Mouse (Mus musculus): Measurements from ENCODE around the gene Btbd18.

The Btbd18 gene

DNA sequence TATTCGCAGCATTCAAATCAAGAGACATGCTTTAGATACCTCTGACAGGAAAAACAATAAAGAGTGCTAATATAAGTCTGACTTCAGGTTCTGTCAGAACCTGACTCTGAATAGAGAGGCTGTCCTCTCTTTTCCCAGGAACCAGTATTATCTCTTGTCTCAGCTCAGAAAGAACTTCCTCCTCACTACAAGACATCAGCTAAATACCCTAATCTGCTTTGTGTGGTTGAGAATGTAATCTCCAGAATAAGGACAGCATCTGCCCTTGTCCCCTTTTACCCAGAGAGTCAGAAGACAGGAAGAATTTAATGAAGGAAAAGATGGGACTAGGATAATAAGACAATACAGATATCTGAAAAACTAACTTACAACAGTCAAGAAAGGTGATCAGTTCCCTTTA is 44.6 kb downstream of the Btbd18 start:
- DNase-seq (ENCODE audit: low spot score in 2 of 2) = no peak

DNA sequence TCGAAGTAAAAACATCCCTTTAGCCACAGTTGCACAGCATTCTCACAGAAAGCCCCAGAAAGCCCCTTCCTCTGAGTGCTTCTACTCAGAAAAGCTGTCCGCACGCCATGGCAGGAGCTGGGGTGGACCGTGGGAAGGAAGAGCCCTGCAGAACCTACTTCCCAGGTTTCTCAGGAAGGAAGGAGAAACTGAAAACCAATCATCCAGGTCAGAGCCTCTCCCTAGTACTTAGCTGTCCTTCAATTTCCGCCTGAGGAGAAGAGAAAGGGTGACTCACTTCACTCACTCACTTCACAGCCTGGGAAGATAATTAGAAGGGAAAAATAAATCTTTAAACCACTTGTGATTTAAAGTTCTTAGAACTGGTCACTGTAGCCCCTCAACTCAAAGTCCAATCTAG is 45.5 kb downstream of the Btbd18 start:
- DNase-seq (ENCODE audit: low spot score in 2 of 2) = no peak

DNA sequence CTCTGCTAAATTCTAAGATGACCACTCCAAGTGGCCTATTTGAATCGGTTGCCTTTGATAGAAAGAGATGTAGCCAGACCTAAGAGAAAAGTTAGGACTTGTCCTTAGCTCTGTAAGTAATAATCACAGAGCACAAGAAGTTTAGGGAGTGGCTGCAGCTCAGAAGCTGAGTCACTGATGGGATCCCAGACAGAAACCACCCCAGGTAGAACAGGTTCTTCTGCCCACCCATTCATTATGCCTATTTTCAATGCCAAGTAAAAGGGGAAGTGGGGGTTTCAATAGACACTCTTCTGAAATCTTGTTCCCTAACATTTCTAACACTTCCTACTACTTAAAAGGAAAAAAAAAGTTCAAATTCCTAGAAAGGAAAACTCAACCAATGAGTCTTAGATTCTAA is 46.4 kb downstream of the Btbd18 start:
- DNase-seq (ENCODE audit: low spot score in 2 of 2) = no peak

DNA sequence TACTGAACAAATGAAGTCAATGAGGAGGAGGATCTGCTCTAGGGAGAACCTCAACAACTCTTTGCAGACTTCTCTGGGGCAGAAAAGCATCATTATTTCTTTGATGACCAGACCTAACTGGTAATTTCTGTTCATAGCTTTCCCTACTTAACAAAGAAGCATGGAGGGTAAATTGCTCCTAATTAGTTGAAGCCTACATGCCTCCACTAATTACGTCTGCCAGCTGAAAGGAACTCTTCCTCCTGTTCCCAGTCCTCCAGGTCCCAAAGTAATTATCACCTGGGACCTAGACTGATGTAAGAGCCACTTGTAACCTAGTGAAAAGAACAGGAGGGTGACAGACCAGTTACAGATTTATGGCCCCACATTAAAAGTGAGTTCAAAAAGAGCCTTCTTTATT is 48.6 kb downstream of the Btbd18 start:
- no peak for DNase-seq (ENCODE audit: low spot score in 2 of 2)

DNA sequence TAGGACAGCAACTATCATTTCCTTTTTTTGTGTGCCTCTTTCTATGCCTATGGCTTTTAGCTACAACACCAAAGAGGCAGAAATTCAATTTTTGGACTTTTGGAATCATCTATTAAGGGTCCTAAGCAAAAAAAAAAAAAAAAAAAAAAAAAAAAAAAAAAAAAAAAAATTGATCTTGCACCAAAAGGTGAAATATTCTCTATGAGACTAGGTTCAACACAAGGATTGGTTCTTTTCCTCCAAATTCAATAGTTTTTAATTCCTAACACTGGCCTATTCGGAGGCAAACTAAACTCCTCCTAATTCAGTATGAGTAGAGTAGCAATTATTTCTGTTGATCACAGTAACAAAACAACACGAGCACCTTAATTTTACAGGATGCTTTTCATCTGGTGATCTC is 53.0 kb downstream of the Btbd18 start:
- DNase-seq (ENCODE audit: low spot score in 2 of 2) = no peak

DNA sequence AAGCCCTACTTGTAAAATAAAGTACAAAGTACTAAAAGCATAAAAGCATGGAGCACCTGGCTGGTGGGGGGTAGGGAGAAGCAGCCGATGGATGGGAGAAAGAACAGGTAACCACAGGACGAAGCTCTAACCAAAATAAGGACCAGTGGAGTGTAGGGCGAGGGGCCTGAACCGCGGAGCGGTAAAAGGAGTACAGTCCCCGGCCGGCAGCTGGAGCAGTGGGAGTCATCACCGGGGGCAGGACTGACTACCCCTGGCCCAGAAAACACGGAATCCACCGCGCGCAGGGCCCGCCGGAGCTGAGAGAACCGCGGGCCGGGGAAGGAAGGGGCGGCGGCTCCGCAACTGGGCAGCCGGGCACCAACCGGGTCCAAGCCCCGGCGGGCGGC is 55.5 kb downstream of the Btbd18 start:
- DNase-seq (ENCODE audit: low spot score in 2 of 2) = no peak

DNA sequence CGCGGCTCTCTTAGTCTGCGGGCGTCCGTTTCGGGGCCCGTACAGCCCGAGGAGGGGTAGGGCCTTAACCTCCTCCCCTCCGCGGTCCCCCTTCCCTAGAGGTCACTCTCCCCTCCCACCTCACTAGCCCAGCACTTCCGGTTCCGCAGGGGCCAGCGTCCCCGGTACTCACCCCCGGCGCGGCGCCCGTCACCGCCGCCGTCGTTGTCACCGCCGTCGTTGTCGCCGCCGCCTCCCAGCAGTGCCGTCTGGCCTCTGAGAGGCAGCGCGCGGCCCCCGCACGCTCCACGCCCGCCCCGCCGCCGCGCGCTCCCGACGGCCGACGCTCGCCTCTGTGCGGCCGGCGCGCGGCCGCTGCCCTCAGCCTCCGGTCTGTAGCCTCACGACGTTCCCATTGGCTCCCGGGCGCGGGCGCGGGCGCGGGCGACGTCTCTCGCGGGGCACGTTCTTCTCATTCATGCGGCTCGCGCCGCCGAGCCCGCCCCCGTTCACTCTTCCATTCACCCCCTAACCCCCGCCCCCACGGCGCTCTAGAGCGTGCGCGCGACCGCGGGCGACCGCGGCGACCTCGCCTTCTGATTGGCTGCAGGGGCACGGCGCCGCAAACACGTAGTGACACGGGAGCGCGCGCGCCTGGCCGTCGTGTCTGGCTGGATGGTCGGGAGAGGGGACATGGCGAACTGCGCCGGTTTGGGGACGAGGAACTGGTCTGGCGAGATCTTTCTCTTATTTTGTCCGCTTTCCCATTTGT is 56.1 kb downstream of the Btbd18 start, which contains the start of gene Zdhhc5:
TSS of gene Zdhhc5 (minus strand) at position 370 of the 751 bp plus-strand sequence.
- DNase-seq (ENCODE audit: low spot score in 2 of 2) = peak; percentile 94 to 98

DNA sequence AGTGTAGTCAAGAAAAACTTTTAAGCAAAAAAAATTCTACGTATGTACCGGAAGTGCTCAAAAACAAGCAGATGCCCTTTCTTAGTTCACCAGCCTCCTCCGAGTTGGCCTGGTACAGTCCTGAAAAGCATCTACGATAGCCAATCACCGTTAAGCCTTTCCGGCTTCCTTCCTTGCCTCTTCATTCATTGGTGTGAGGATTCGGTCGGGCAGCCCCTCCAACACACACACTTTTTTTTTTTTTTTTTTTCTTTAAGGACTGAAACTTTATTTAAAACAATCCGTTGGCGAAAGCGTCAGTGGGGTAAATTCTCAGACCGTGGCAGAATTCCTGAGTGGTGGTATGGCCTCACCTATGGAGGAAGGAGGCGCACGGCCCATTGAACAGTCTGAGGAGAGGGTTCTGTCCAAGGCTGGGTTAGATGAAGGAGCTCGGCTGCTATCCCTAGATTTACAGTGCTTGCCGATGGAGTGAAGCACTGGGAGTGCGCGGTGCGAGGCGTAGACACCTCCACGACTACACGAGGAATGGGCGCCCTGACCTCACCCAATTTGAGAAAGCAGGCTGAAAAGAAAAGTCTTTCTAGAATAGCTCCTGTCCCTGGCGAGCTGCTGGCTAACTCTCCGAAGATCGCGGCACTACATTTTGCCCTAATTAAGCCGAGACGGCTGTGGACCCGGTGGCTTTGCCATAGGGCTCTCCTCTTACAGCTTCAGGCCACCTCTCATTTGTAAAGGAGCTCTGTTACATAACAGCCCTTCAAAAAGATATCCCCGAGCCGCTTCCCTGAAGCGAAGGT is 56.9 kb downstream of the Btbd18 start:
- peak; percentile 72 to 95 for DNase-seq (ENCODE audit: low spot score in 2 of 2)

DNA sequence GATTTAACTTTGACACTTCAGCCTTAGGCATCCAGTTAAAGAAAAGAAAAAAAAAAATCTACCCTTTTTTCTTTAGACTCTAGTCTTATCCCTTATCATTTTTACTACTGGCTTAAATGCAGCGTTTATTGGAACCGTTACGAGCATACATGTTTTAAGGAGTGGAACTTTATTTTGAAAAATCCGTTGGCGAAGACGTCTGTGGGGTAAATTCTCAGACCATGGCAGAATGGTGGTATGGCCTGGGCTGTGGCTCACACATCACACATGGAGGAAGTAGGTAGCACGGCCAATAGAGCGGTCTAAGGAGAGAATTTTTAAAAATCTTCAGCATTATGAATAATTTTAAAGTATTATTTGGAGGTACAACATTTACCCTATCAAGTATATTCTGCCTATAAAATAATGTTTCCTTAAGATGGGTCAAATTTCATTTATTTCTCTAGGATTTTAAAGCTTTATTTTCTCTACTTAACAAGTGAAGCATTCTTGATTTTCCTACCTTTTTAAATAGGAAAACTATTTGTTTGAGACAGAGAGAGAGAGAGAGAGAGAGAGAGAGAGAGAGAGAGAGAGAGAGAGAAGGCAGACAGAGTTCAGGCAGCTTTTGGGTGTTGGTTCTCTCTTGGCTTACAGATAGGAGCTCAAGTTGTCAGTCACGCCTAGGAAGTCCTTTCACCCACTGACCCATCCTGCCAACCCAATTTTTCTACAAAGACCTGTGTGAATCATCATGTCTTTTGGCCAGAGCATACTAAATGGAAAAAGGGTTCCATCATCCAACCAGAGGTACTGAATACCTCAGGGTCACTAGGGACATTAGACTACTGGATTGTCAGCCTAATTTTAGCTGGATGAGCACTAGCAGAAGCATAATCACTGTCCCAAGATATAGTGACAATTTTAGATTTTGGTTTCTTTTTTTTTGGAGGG is 57.8 kb downstream of the Btbd18 start:
- no peak for DNase-seq (ENCODE audit: low spot score in 2 of 2)

DNA sequence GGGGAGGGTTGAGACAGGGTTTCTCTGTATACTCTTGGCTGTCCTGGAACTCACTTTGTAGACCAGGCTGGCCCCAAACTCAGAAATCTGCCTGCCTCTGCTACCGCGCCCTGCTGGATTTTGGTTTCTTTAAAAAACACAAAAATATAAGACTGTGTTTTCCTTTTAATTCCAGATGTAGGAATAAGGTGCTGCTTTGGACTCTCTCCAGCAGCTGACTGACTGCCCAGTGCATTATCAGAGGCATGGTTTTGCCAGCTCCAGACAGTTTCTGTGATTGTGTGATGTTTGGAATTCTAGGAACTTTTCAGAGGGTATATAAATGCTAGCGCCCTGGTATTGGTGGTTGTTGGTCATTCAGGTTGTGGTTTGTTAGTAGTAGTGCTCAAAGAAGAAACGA is 58.5 kb downstream of the Btbd18 start:
- no peak for DNase-seq (ENCODE audit: low spot score in 2 of 2)

Measured in left cerebral cortex, adult 9 months (tissue).